Mouse (Mus musculus): ENCODE results near the gene Adgrl3. TPM values are rescaled to one million over a fixed set of nuclear protein-coding genes. Genes with fewer than 3 reads are reported as not detected.

The Adgrl3 gene
- total and polyA plus RNA-seq, 2 experiments from 2014 or later = 1.7 to 7.3 TPM

DNA sequence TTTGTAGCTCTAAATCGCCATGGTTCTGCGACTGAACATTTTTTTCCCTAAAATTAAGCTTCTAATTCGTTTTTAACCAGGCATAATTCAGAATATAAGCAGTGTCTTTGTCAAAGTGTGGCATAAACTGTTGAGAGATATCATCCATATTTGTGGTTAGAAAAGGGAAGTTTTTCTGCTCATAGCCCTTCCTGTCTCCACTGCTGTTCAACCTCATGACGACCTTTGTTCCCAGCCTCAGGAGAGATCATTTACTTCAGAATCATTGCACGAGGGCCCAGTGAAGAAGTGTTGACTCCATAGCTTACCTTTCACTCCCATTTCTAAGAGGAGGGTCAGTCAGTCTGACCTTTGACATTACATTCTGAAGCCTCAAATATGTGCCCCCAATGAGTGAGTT is 56.4 kb downstream of the Adgrl3 start:
- no peaks in the 10 kb centered on the region for H3K36me3 ChIP-seq (replicated peaks; ENCODE audit: control insufficient read depth, insufficient read depth, low read length)
- no peak for TF ChIP-seq CTCF (IDR thresholded peaks at IDR 0.05; ENCODE audit: low read depth)
- no peak for TF ChIP-seq EP300 (IDR thresholded peaks at IDR 0.05; ENCODE audit: low read depth)
- H3K4me2 ChIP-seq (ENCODE audit: low read depth, low read length) = no peak overlapping the region
- H3K9ac ChIP-seq (replicated peaks; ENCODE audit: low read depth, low read length) = no peak overlapping the region
- DNase-seq (ENCODE audit: low spot score) (no peak), ATAC-seq (ENCODE audit: insufficient read depth, low read depth) (no peak)
- H3K4me1 ChIP-seq (ENCODE audit: control insufficient read depth, insufficient read depth) = no peaks in the 10 kb centered on the region
- 75% methylated on average over 5 of the region's 5 CpGs for WGBS
- no peaks in the 10 kb centered on the region for H3K9me3 ChIP-seq (replicated peaks; ENCODE audit: control insufficient read depth, low read length)
- no peak overlapping the region for H3K27ac ChIP-seq (ENCODE audit: low read depth)
- H3K27me3 ChIP-seq (ENCODE audit: control insufficient read depth, insufficient read depth, low read length) = no peaks in the 10 kb centered on the region
- no peak overlapping the region for H3K4me3 ChIP-seq (ENCODE audit: low read depth, low read length)

DNA sequence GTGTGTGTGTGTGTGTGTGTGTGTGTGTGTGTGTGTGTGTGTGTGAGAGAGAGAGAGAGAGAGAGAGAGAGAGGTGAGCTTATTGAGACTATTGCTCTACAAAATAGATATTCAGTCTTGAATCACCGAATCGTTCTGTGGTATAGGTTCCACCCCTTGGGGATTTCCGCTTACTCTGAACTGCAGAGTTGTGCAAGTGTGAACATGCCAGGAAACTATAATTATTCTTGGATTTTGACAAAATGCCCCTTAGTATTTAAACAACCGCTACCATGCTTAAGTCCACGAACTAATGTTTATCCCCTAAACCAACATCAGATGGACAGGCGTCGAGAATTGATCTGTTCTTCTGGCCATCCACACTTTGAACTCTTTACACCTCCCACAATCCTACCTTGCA is 57.1 kb downstream of the Adgrl3 start:
- H3K27me3 ChIP-seq (ENCODE audit: control insufficient read depth, insufficient read depth, low read length) = no peaks in the 10 kb centered on the region
- no peaks in the 10 kb centered on the region for H3K4me1 ChIP-seq (ENCODE audit: control insufficient read depth, insufficient read depth)
- ATAC-seq (ENCODE audit: insufficient read depth, low read depth) = no peak
- WGBS = 82% methylated on average over 7 of the region's 7 CpGs
- H3K9ac ChIP-seq (replicated peaks; ENCODE audit: low read depth, low read length) = no peak overlapping the region
- no peak overlapping the region for H3K27ac ChIP-seq (ENCODE audit: low read depth)
- TF ChIP-seq CTCF (IDR thresholded peaks at IDR 0.05; ENCODE audit: low read depth) = no peak
- no peak for TF ChIP-seq EP300 (IDR thresholded peaks at IDR 0.05; ENCODE audit: low read depth)
- H3K4me2 ChIP-seq (ENCODE audit: low read depth, low read length) = no peak overlapping the region
- no peak for DNase-seq (ENCODE audit: low spot score)
- H3K36me3 ChIP-seq (replicated peaks; ENCODE audit: control insufficient read depth, insufficient read depth, low read length) = no peaks in the 10 kb centered on the region
- no peak overlapping the region for H3K4me3 ChIP-seq (ENCODE audit: low read depth, low read length)
- H3K9me3 ChIP-seq (replicated peaks; ENCODE audit: control insufficient read depth, low read length) = no peaks in the 10 kb centered on the region

DNA sequence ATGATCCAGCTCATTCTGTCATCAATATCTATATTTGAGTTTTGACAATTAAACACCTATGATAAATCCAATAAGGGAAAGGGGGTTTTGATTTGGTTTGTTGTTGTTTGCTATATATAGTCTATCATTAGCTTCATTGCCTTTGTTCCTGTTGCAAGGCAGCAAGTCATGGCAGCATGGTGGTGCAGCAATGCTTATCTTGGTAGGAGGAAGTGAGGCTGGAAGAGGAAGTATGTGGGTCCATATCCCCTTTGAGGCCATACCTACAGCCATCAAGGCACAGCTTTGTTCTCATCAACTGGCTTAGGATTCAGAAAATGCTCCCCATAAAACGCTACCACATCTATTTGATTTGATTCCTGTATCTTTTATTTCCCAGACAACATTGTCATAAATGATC is 58.1 kb downstream of the Adgrl3 start:
- H3K9me3 ChIP-seq (replicated peaks; ENCODE audit: control insufficient read depth, low read length) = no peaks in the 10 kb centered on the region
- ATAC-seq (ENCODE audit: insufficient read depth, low read depth) (no peak), DNase-seq (ENCODE audit: low spot score) (no peak)
- TF ChIP-seq EP300 (IDR thresholded peaks at IDR 0.05; ENCODE audit: low read depth) = no peak
- TF ChIP-seq CTCF (IDR thresholded peaks at IDR 0.05; ENCODE audit: low read depth) = no peak
- no peak overlapping the region for H3K4me2 ChIP-seq (ENCODE audit: low read depth, low read length)
- H3K4me3 ChIP-seq (ENCODE audit: low read depth, low read length) = no peak overlapping the region
- no peaks in the 10 kb centered on the region for H3K4me1 ChIP-seq (ENCODE audit: control insufficient read depth, insufficient read depth)
- 85% methylated on average over 1 of the region's 1 CpGs for WGBS
- no peak overlapping the region for H3K27ac ChIP-seq (ENCODE audit: low read depth)
- H3K27me3 ChIP-seq (ENCODE audit: control insufficient read depth, insufficient read depth, low read length) = no peaks in the 10 kb centered on the region
- H3K36me3 ChIP-seq (replicated peaks; ENCODE audit: control insufficient read depth, insufficient read depth, low read length) = no peaks in the 10 kb centered on the region
- H3K9ac ChIP-seq (replicated peaks; ENCODE audit: low read depth, low read length) = no peak overlapping the region

- TF ChIP-seq CTCF (IDR thresholded peaks at IDR 0.05; ENCODE audit: low read depth) (no peak), EP300 (IDR thresholded peaks at IDR 0.05; ENCODE audit: low read depth) (no peak)
- H3K9me3 ChIP-seq (replicated peaks; ENCODE audit: control insufficient read depth, low read length) = no peaks in the 10 kb centered on the region
- H3K4me2 ChIP-seq (ENCODE audit: low read depth, low read length) = no peak overlapping the region
- WGBS = 67% methylated on average over 5 of the region's 5 CpGs
- no peak for ATAC-seq (ENCODE audit: insufficient read depth, low read depth)
- H3K27ac ChIP-seq (ENCODE audit: low read depth) = no peak overlapping the region
- H3K36me3 ChIP-seq (replicated peaks; ENCODE audit: control insufficient read depth, insufficient read depth, low read length) = no peaks in the 10 kb centered on the region
- no peak overlapping the region for H3K4me3 ChIP-seq (ENCODE audit: low read depth, low read length)
- H3K27me3 ChIP-seq (ENCODE audit: control insufficient read depth, insufficient read depth, low read length) = no peaks in the 10 kb centered on the region
- no peak overlapping the region for H3K9ac ChIP-seq (replicated peaks; ENCODE audit: low read depth, low read length)
- no peak for DNase-seq (ENCODE audit: low spot score)
- no peaks in the 10 kb centered on the region for H3K4me1 ChIP-seq (ENCODE audit: control insufficient read depth, insufficient read depth)
Measured at GRCm38 (mm10) chr5:81083698-81084360, 63.9 kb downstream of the Adgrl3 start.

GRCm38 (mm10) chr5:81085152-81085551 is 65.2 kb downstream of the Adgrl3 start:
- no peak overlapping the region for H3K9ac ChIP-seq (replicated peaks; ENCODE audit: low read depth, low read length)
- H3K4me1 ChIP-seq (ENCODE audit: control insufficient read depth, insufficient read depth) = no peaks in the 10 kb centered on the region
- no peaks in the 10 kb centered on the region for H3K27me3 ChIP-seq (ENCODE audit: control insufficient read depth, insufficient read depth, low read length)
- no peak overlapping the region for H3K4me2 ChIP-seq (ENCODE audit: low read depth, low read length)
- no peaks in the 10 kb centered on the region for H3K9me3 ChIP-seq (replicated peaks; ENCODE audit: control insufficient read depth, low read length)
- 51% methylated on average over 4 of the region's 4 CpGs for WGBS
- DNase-seq (ENCODE audit: low spot score) (peak; percentile 8), ATAC-seq (ENCODE audit: insufficient read depth, low read depth) (no peak)
- no peaks in the 10 kb centered on the region for H3K36me3 ChIP-seq (replicated peaks; ENCODE audit: control insufficient read depth, insufficient read depth, low read length)
- no peak overlapping the region for H3K27ac ChIP-seq (ENCODE audit: low read depth)
- no peak overlapping the region for H3K4me3 ChIP-seq (ENCODE audit: low read depth, low read length)
- TF ChIP-seq EP300 (IDR thresholded peaks at IDR 0.05; ENCODE audit: low read depth) (no peak), CTCF (IDR thresholded peaks at IDR 0.05; ENCODE audit: low read depth) (no peak)

GRCm38 (mm10) chr5:81088667-81089066 is 68.7 kb downstream of the Adgrl3 start:
- WGBS = 88% methylated on average over 2 of the region's 2 CpGs
- ATAC-seq (ENCODE audit: insufficient read depth, low read depth) = no peak

More at GRCm38 (mm10) chr5:81088667-81089066, 68.7 kb downstream of the Adgrl3 start:
- Histone ChIP-seq H3K4me1 (ENCODE audit: control insufficient read depth, insufficient read depth) (no peaks in the 10 kb centered on the region), H3K27ac (ENCODE audit: low read depth) (no peak overlapping the region), H3K27me3 (ENCODE audit: control insufficient read depth, insufficient read depth, low read length) (no peaks in the 10 kb centered on the region), H3K9me3 (replicated peaks; ENCODE audit: control insufficient read depth, low read length) (no peaks in the 10 kb centered on the region), H3K9ac (replicated peaks; ENCODE audit: low read depth, low read length) (no peak overlapping the region), H3K4me3 (ENCODE audit: low read depth, low read length) (no peak overlapping the region), H3K36me3 (replicated peaks; ENCODE audit: control insufficient read depth, insufficient read depth, low read length) (no peaks in the 10 kb centered on the region), H3K4me2 (ENCODE audit: low read depth, low read length) (no peak overlapping the region)
- TF ChIP-seq CTCF (IDR thresholded peaks at IDR 0.05; ENCODE audit: low read depth) (no peak), EP300 (IDR thresholded peaks at IDR 0.05; ENCODE audit: low read depth) (no peak)
- DNase-seq (ENCODE audit: low spot score) = no peak

Data from heart, postnatal 0 days (tissue).